ENCODE assay signal across 28 mouse cellular contexts in genomic region chr4:86312366-86312765, GRCm38 (mm10).
A peak's percentile ranks its signal among the peaks of the same experiment; 100 is the strongest.
DNase-seq lines count a peak whose midpoint lies in the region; ATAC-seq lines count a peak whose summit lies in the region.
"Had no signal": no experiment of that assay in that cellular context is flagged by ENCODE, and none has a peak within 500 bp of the region (broad histone marks: within the 10 kb centered on the region; RNA-seq: fewer than 3 reads in every experiment).

No protein-coding gene starts in this region.

- no peak for ATAC-seq in heart, embryonic 16.5 days (replicated peaks; ENCODE audit: extremely low read depth, insufficient read depth, low FRiP score)
- no peak for ATAC-seq in midbrain, embryonic 14.5 days (ENCODE audit: low FRiP score, low TSS enrichment)
- ATAC-seq: forebrain, embryonic 16.5 days; hindbrain, postnatal 0 days; intestine, embryonic 15.5 days; midbrain, embryonic 15.5 days had no signal

- H3K4me2 ChIP-seq in heart, embryonic 16.5 days (ENCODE audit: low read depth, low read length) = no peak overlapping the region
- H3K4me2 ChIP-seq in midbrain, embryonic 14.5 days (ENCODE audit: low read length) = no peak overlapping the region
- H3K4me2 ChIP-seq: embryonic facial prominence, embryonic 13.5 days; hindbrain, embryonic 12.5 days; intestine, embryonic 15.5 days; limb, embryonic 15.5 days; liver, embryonic 13.5 days; midbrain, embryonic 15.5 days; neural tube, embryonic 15.5 days had no signal

- no peak overlapping the region for H3K9ac ChIP-seq in heart, embryonic 16.5 days (ENCODE audit: low read length)
- no peak overlapping the region for H3K9ac ChIP-seq in midbrain, embryonic 14.5 days (replicated peaks; ENCODE audit: low read length)
- H3K9ac ChIP-seq: embryonic facial prominence, embryonic 13.5 days; hindbrain, embryonic 12.5 days; intestine, embryonic 15.5 days; limb, embryonic 15.5 days; liver, embryonic 13.5 days; midbrain, embryonic 15.5 days; neural tube, embryonic 15.5 days had no signal

- DNase-seq in heart, embryonic 10.5 days (ENCODE audit: low spot score) = no peak
- DNase-seq in heart, postnatal 25 days (ENCODE audit: low spot score) = no peak
- DNase-seq in heart, adult 8-10 months (ENCODE audit: low spot score) = no peak
- peak; percentile 9 for DNase-seq in midbrain, embryonic 14.5 days
- no peak for DNase-seq in midbrain, embryonic 10.5 days (ENCODE audit: low spot score)
- DNase-seq: adrenal gland, adult 2 months; adrenal gland, postnatal 36 days; B cell, adult 2 months; cerebellum, adult 9-10 months; heart, postnatal 10 days; kidney, adult 2 months; kidney, postnatal 36 days; liver, embryonic 13.5 days; retina, postnatal 1 day; right cerebral cortex, postnatal 14 days had no signal

- 94% methylated on average over 2 of the region's 2 CpGs for WGBS in heart, embryonic 10.5 days
- 93% methylated on average over 2 of the region's 2 CpGs for WGBS in heart, embryonic 16.5 days
- WGBS in midbrain, embryonic 14.5 days = 76% methylated on average over 2 of the region's 2 CpGs
- WGBS in midbrain, embryonic 10.5 days = 94% methylated on average over 2 of the region's 2 CpGs

- no peaks in the 10 kb centered on the region for H3K9me3 ChIP-seq in heart, embryonic 10.5 days
- H3K9me3 ChIP-seq in heart, embryonic 16.5 days (replicated peaks; ENCODE audit: control insufficient read depth, low read length) = no peaks in the 10 kb centered on the region
- H3K9me3 ChIP-seq in midbrain, embryonic 14.5 days (ENCODE audit: control insufficient read depth, low read length) = no peaks in the 10 kb centered on the region
- no peaks in the 10 kb centered on the region for H3K9me3 ChIP-seq in midbrain, embryonic 10.5 days (replicated peaks)
- H3K9me3 ChIP-seq: embryonic facial prominence, embryonic 13.5 days; forebrain, embryonic 10.5 days; hindbrain, embryonic 12.5 days; intestine, embryonic 15.5 days; limb, embryonic 10.5 days; limb, embryonic 15.5 days; liver, embryonic 13.5 days; midbrain, embryonic 15.5 days; neural tube, embryonic 15.5 days had no signal

- H3K4me3 ChIP-seq in heart, embryonic 10.5 days = no peak overlapping the region
- H3K4me3 ChIP-seq in heart, embryonic 16.5 days (ENCODE audit: low read length) = no peak overlapping the region
- no peak overlapping the region for H3K4me3 ChIP-seq in midbrain, embryonic 14.5 days (replicated peaks; ENCODE audit: low read depth, low read length)
- no peak overlapping the region for H3K4me3 ChIP-seq in midbrain, embryonic 10.5 days
- H3K4me3 ChIP-seq: embryonic facial prominence, embryonic 13.5 days; forebrain, embryonic 10.5 days; hindbrain, embryonic 12.5 days; intestine, embryonic 15.5 days; layer of hippocampus, adult 2 months; limb, embryonic 10.5 days; limb, embryonic 15.5 days; liver, embryonic 13.5 days; midbrain, embryonic 15.5 days; neural tube, embryonic 15.5 days had no signal

- peaks cover 47% of the 10 kb centered on the region for H3K4me1 ChIP-seq in heart, embryonic 10.5 days
- H3K4me1 ChIP-seq in heart, embryonic 16.5 days (ENCODE audit: control insufficient read depth, insufficient read depth, low read length) = peaks cover 42% of the 10 kb centered on the region
- no peaks in the 10 kb centered on the region for H3K4me1 ChIP-seq in midbrain, embryonic 14.5 days (ENCODE audit: control insufficient read depth, insufficient read depth, low read length)
- 0 out of 2 replicates have a peak, but pooled peaks cover 3% of the 10 kb centered on the region for H3K4me1 ChIP-seq in midbrain, embryonic 10.5 days
- H3K4me1 ChIP-seq: hindbrain, embryonic 12.5 days; limb, embryonic 10.5 days; liver, embryonic 13.5 days; midbrain, embryonic 15.5 days; neural tube, embryonic 15.5 days had no signal

- intact Hi-C loops in heart, postnatal 25 days (cut with DNase I) = no loop called here

- peak overlapping the region; percentile 83 for H3K27ac ChIP-seq in heart, embryonic 10.5 days
- H3K27ac ChIP-seq in heart, embryonic 16.5 days (ENCODE audit: low read length) = peak overlapping the region; percentile 97
- H3K27ac ChIP-seq in midbrain, embryonic 14.5 days (replicated peaks; ENCODE audit: low read depth, low read length) = no peak overlapping the region
- H3K27ac ChIP-seq in midbrain, embryonic 10.5 days (replicated peaks) = no peak overlapping the region
- H3K27ac ChIP-seq: embryonic facial prominence, embryonic 13.5 days; forebrain, embryonic 10.5 days; hindbrain, embryonic 12.5 days; hindbrain, postnatal 0 days; intestine, embryonic 15.5 days; layer of hippocampus, adult 2 months; limb, embryonic 10.5 days; limb, embryonic 15.5 days; liver, embryonic 13.5 days; macrophage; midbrain, embryonic 15.5 days; neural tube, embryonic 15.5 days had no signal

- H3K27me3 ChIP-seq in heart, embryonic 10.5 days (ENCODE audit: insufficient read depth, poor library complexity, severe bottlenecking) = no peaks in the 10 kb centered on the region
- no peaks in the 10 kb centered on the region for H3K27me3 ChIP-seq in heart, embryonic 16.5 days (ENCODE audit: control insufficient read depth, insufficient read depth, low read length)
- H3K27me3 ChIP-seq in midbrain, embryonic 14.5 days (ENCODE audit: control insufficient read depth, insufficient read depth, low read length) = no peaks in the 10 kb centered on the region
- H3K27me3 ChIP-seq in midbrain, embryonic 10.5 days (ENCODE audit: low read depth, poor library complexity, severe bottlenecking) = no peaks in the 10 kb centered on the region
- H3K27me3 ChIP-seq: embryonic facial prominence, embryonic 13.5 days; hindbrain, embryonic 12.5 days; intestine, embryonic 15.5 days; limb, embryonic 15.5 days; liver, embryonic 13.5 days; midbrain, embryonic 15.5 days; neural tube, embryonic 15.5 days had no signal

- no peaks in the 10 kb centered on the region for H3K36me3 ChIP-seq in heart, embryonic 10.5 days
- no peaks in the 10 kb centered on the region for H3K36me3 ChIP-seq in heart, embryonic 16.5 days (ENCODE audit: control insufficient read depth, insufficient read depth)
- no peaks in the 10 kb centered on the region for H3K36me3 ChIP-seq in midbrain, embryonic 14.5 days (ENCODE audit: control insufficient read depth, insufficient read depth, low read length)
- no peaks in the 10 kb centered on the region for H3K36me3 ChIP-seq in midbrain, embryonic 10.5 days
- H3K36me3 ChIP-seq: embryonic facial prominence, embryonic 13.5 days; forebrain, embryonic 10.5 days; hindbrain, embryonic 12.5 days; intestine, embryonic 15.5 days; limb, embryonic 10.5 days; limb, embryonic 15.5 days; liver, embryonic 13.5 days; midbrain, embryonic 15.5 days; neural tube, embryonic 15.5 days had no signal

Comparison
In these comparisons a context has a peak if more than half of its experiments do, and no peak if none do; other contexts are left out.
1. H3K27ac ChIP-seq: peak in heart, embryonic 10.5 days (single experiment) and heart, embryonic 16.5 days (single experiment); none in midbrain, embryonic 14.5 days (single experiment) and midbrain, embryonic 10.5 days (single experiment).